Mouse (Mus musculus): ENCODE results near the gene Zdhhc14. TPM values are rescaled to one million over a fixed set of nuclear protein-coding genes. Genes with fewer than 3 reads are reported as not detected.

The Zdhhc14 gene
- polyA plus RNA-seq, 1 experiment from 2014 or later = 2.4 TPM

- ATAC-seq = no peak
- H3K27ac ChIP-seq = no peak overlapping the region
- WGBS = 84% methylated on average over 4 of the region's 4 CpGs
These were observed 15.7 kb downstream of the Zdhhc14 start for GRCm38 (mm10) chr17:5508030-5508429.

GRCm38 (mm10) chr17:5510564-5510963, 18.2 kb downstream of the Zdhhc14 start:
- Histone ChIP-seq H3K27me3 (no peaks in the 10 kb centered on the region), H3K9ac (no peak overlapping the region), H3K9me3 (replicated peaks) (no peaks in the 10 kb centered on the region), H3K4me3 (no peak overlapping the region), H3K36me3 (ENCODE audit: poor library complexity, severe bottlenecking) (no peaks in the 10 kb centered on the region), H3K27ac (no peak overlapping the region), H3K4me1 (peaks cover 8% of the 10 kb centered on the region; the same call in 1 of the 2 replicates), H3K4me2 (no peak overlapping the region)
- ATAC-seq = no peak
- 85% methylated on average over 9 of the region's 9 CpGs for WGBS

More at GRCm38 (mm10) chr17:5508030-5508429, 15.7 kb downstream of the Zdhhc14 start:
- Histone ChIP-seq H3K9ac (no peak overlapping the region), H3K9me3 (replicated peaks) (no peaks in the 10 kb centered on the region), H3K36me3 (ENCODE audit: poor library complexity, severe bottlenecking) (no peaks in the 10 kb centered on the region), H3K4me3 (no peak overlapping the region), H3K27me3 (no peaks in the 10 kb centered on the region), H3K4me1 (peaks cover 8% of the 10 kb centered on the region; the same call in 1 of the 2 replicates), H3K4me2 (no peak overlapping the region)

- WGBS = 84% methylated on average over 6 of the region's 6 CpGs
- Histone ChIP-seq H3K9me3 (replicated peaks) (no peaks in the 10 kb centered on the region), H3K27me3 (no peaks in the 10 kb centered on the region), H3K4me1 (peaks cover under 1% of the 10 kb centered on the region; the same call in 1 of the 2 replicates), H3K9ac (no peak overlapping the region), H3K36me3 (ENCODE audit: poor library complexity, severe bottlenecking) (no peaks in the 10 kb centered on the region), H3K27ac (no peak overlapping the region), H3K4me3 (no peak overlapping the region), H3K4me2 (no peak overlapping the region)
- no peak for ATAC-seq
These were observed 19.4 kb downstream of the Zdhhc14 start for GRCm38 (mm10) chr17:5511724-5512123.

- 88% methylated on average over 10 of the region's 10 CpGs for WGBS
- Histone ChIP-seq H3K4me2 (no peak overlapping the region), H3K4me3 (no peak overlapping the region), H3K9ac (no peak overlapping the region), H3K4me1 (no peaks in the 10 kb centered on the region), H3K9me3 (replicated peaks) (0 out of 2 replicates have a peak, but pooled peaks cover 4% of the 10 kb centered on the region), H3K27ac (no peak overlapping the region), H3K36me3 (ENCODE audit: poor library complexity, severe bottlenecking) (no peaks in the 10 kb centered on the region), H3K27me3 (no peaks in the 10 kb centered on the region)
- ATAC-seq = no peak
These were observed 27.1 kb downstream of the Zdhhc14 start for GRCm38 (mm10) chr17:5519466-5519865.

- no peaks in the 10 kb centered on the region for H3K27me3 ChIP-seq
- no peak overlapping the region for H3K27ac ChIP-seq
- H3K4me2 ChIP-seq = no peak overlapping the region
- H3K9me3 ChIP-seq (replicated peaks) = 0 out of 2 replicates have a peak, but pooled peaks cover 4% of the 10 kb centered on the region
- H3K4me1 ChIP-seq = no peaks in the 10 kb centered on the region
- H3K4me3 ChIP-seq = no peak overlapping the region
- H3K36me3 ChIP-seq (ENCODE audit: poor library complexity, severe bottlenecking) = no peaks in the 10 kb centered on the region
- ATAC-seq = no peak
- WGBS = 91% methylated on average over 13 of the region's 13 CpGs
- no peak overlapping the region for H3K9ac ChIP-seq
These were observed 27.7 kb downstream of the Zdhhc14 start for GRCm38 (mm10) chr17:5519910-5520592.

GRCm38 (mm10) chr17:5521532-5521931, 29.2 kb downstream of the Zdhhc14 start:
- Histone ChIP-seq H3K4me2 (no peak overlapping the region), H3K27ac (no peak overlapping the region), H3K4me1 (no peaks in the 10 kb centered on the region), H3K9me3 (replicated peaks) (0 out of 2 replicates have a peak, but pooled peaks cover 4% of the 10 kb centered on the region), H3K36me3 (ENCODE audit: poor library complexity, severe bottlenecking) (no peaks in the 10 kb centered on the region), H3K9ac (no peak overlapping the region), H3K4me3 (no peak overlapping the region), H3K27me3 (no peaks in the 10 kb centered on the region)
- WGBS = 80% methylated on average over 1 of the region's 1 CpGs
- ATAC-seq = no peak

- 83% methylated on average over 6 of the region's 6 CpGs for WGBS
- Histone ChIP-seq H3K27ac (no peak overlapping the region), H3K36me3 (ENCODE audit: poor library complexity, severe bottlenecking) (no peaks in the 10 kb centered on the region), H3K9ac (no peak overlapping the region), H3K9me3 (replicated peaks) (no peaks in the 10 kb centered on the region), H3K27me3 (no peaks in the 10 kb centered on the region), H3K4me1 (no peaks in the 10 kb centered on the region), H3K4me3 (no peak overlapping the region), H3K4me2 (no peak overlapping the region)
- no peak for ATAC-seq
These were observed 37.2 kb downstream of the Zdhhc14 start for GRCm38 (mm10) chr17:5529552-5529951.

- ATAC-seq = no peak
- Histone ChIP-seq H3K4me3 (no peak overlapping the region), H3K36me3 (ENCODE audit: poor library complexity, severe bottlenecking) (no peaks in the 10 kb centered on the region), H3K27me3 (no peaks in the 10 kb centered on the region), H3K27ac (no peak overlapping the region), H3K4me2 (no peak overlapping the region), H3K9ac (no peak overlapping the region), H3K4me1 (peaks cover 7% of the 10 kb centered on the region; the same call in 1 of the 2 replicates), H3K9me3 (replicated peaks) (no peaks in the 10 kb centered on the region)
- 18% methylated on average over 5 of the region's 5 CpGs for WGBS
These were observed 40.5 kb downstream of the Zdhhc14 start for GRCm38 (mm10) chr17:5532816-5533215.

GRCm38 (mm10) chr17:5535357-5535756, 43.0 kb downstream of the Zdhhc14 start:
- H3K4me3 ChIP-seq = no peak overlapping the region
- H3K36me3 ChIP-seq (ENCODE audit: poor library complexity, severe bottlenecking) = no peaks in the 10 kb centered on the region
- WGBS = 20% methylated on average over 1 of the region's 4 CpGs
- ATAC-seq = no peak
- H3K27me3 ChIP-seq = no peaks in the 10 kb centered on the region
- H3K4me2 ChIP-seq = no peak overlapping the region
- H3K9me3 ChIP-seq (replicated peaks) = no peaks in the 10 kb centered on the region
- no peak overlapping the region for H3K9ac ChIP-seq
- no peak overlapping the region for H3K27ac ChIP-seq
- H3K4me1 ChIP-seq = peaks cover 7% of the 10 kb centered on the region; the same call in 1 of the 2 replicates

GRCm38 (mm10) chr17:5536259-5537094, 44.1 kb downstream of the Zdhhc14 start:
- Histone ChIP-seq H3K27ac (peak overlapping the region; percentile 20; the same call in 1 of the 2 replicates), H3K36me3 (ENCODE audit: poor library complexity, severe bottlenecking) (no peaks in the 10 kb centered on the region), H3K9me3 (replicated peaks) (no peaks in the 10 kb centered on the region), H3K4me3 (no peak overlapping the region), H3K9ac (no peak overlapping the region), H3K4me2 (no peak overlapping the region), H3K27me3 (no peaks in the 10 kb centered on the region), H3K4me1 (peaks cover 7% of the 10 kb centered on the region; the same call in 1 of the 2 replicates)
- peak; percentile 58 for ATAC-seq
- WGBS = 71% methylated on average over 10 of the region's 12 CpGs

- Histone ChIP-seq H3K27ac (peak overlapping the region; percentile 20; the same call in 1 of the 2 replicates), H3K4me2 (no peak overlapping the region), H3K27me3 (no peaks in the 10 kb centered on the region), H3K9me3 (replicated peaks) (no peaks in the 10 kb centered on the region), H3K9ac (no peak overlapping the region), H3K36me3 (ENCODE audit: poor library complexity, severe bottlenecking) (no peaks in the 10 kb centered on the region), H3K4me1 (peaks cover 7% of the 10 kb centered on the region; the same call in 1 of the 2 replicates), H3K4me3 (no peak overlapping the region)
- WGBS = 61% methylated on average over 11 of the region's 11 CpGs
- 0 out of 2 replicates have a peak, but pooled peaks have one; percentile 50 for ATAC-seq
These were observed 44.8 kb downstream of the Zdhhc14 start for GRCm38 (mm10) chr17:5537095-5537575.

GRCm38 (mm10) chr17:5542177-5542576, 49.8 kb downstream of the Zdhhc14 start:
- H3K4me3 ChIP-seq = no peak overlapping the region
- no peaks in the 10 kb centered on the region for H3K9me3 ChIP-seq (replicated peaks)
- no peak overlapping the region for H3K4me2 ChIP-seq
- no peak for ATAC-seq
- H3K27me3 ChIP-seq = no peaks in the 10 kb centered on the region
- peaks cover 4% of the 10 kb centered on the region; the same call in 1 of the 2 replicates for H3K4me1 ChIP-seq
- H3K27ac ChIP-seq = no peak overlapping the region
- no peaks in the 10 kb centered on the region for H3K36me3 ChIP-seq (ENCODE audit: poor library complexity, severe bottlenecking)
- WGBS = 91% methylated on average over 2 of the region's 2 CpGs
- H3K9ac ChIP-seq = no peak overlapping the region

Data from forebrain, embryonic 13.5 days (tissue).